Mouse (Mus musculus): Measurements from ENCODE around the gene Unc119b. TPM values are rescaled to one million over a fixed set of nuclear protein-coding genes. Genes with fewer than 3 reads are reported as not detected.

The Unc119b gene
- total and polyA plus RNA-seq, 3 experiments: 12.5 to 32.8 (median 14.3) TPM

DNA sequence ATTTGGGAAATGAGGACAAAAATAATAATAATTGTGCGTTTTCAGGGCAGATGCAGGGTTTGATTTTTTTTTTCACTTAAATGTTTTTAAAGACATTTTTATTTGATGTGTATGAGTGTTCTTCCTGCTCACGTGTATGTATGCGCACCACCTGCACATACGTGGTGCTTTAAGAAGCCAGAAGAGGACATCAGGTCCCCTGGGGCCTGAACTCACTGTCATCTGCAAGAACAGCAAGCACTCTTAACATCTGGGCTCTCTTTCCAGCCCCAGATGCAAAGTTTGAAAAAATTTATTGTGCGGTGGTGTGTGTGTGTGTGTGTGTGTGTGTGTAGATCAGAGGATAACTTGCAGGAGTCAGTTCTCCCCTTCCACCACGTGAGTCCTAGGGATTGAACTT is 43.1 kb upstream of the Unc119b start:
- Histone ChIP-seq H3K4me3 (ENCODE audit: low read depth, low read length) (no peak overlapping the region), H3K27me3 (ENCODE audit: insufficient read depth, low read length) (peaks cover 59% of the 10 kb centered on the region), H3K9me3 (replicated peaks) (no peaks in the 10 kb centered on the region), H3K4me1 (ENCODE audit: insufficient read depth, low read depth, low read length) (0 out of 2 replicates have a peak, but pooled peaks cover under 1% of the 10 kb centered on the region), H3K36me3 (replicated peaks) (no peaks in the 10 kb centered on the region)
- DNase-seq (ENCODE audit: low spot score) (no peak), ATAC-seq (ENCODE audit: extremely low read depth, insufficient number of reproducible peaks, low FRiP score, poor library complexity, severe bottlenecking) (no peak)
- TF ChIP-seq CTCF (IDR thresholded peaks at IDR 0.05; ENCODE audit: low read depth, low read length) (no peak), POLR2AphosphoS5 (IDR thresholded peaks at IDR 0.05; ENCODE audit: insufficient replicate concordance, low read depth, low read length) (no peak), GATA1 (IDR thresholded peaks at IDR 0.05; ENCODE audit: borderline replicate concordance, low read length) (no peak), TAL1 (conservative IDR thresholded peaks at IDR 0.05; ENCODE audit: low read depth, low read length) (no peak), GATA2 (IDR thresholded peaks at IDR 0.05; ENCODE audit: borderline replicate concordance, low read depth, low read length) (no peak)

DNA sequence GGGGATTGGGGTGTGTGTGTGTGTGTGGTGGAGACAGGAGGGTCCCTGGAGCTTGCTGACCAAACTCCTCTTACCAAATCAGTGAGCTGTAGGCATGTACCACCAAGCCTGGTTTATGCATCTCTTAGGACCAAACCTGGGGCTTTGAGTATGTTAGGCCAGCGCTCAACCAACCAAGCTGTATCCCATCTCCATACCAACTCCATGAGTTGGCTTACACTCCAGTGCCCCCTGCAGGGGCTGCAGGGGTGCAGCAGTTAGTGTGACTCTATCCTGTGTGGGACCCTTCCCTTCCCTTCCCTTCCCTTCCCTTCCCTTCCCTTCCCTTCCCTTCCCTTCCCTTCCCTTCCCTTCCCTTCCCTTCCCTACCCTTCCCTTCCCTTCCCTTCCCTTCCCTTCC is 39.8 kb upstream of the Unc119b start:
- Histone ChIP-seq H3K9me3 (replicated peaks) (no peaks in the 10 kb centered on the region), H3K4me3 (ENCODE audit: low read depth, low read length) (no peak overlapping the region), H3K27me3 (ENCODE audit: insufficient read depth, low read length) (peaks cover 51% of the 10 kb centered on the region), H3K36me3 (replicated peaks) (no peaks in the 10 kb centered on the region), H3K4me1 (ENCODE audit: insufficient read depth, low read depth, low read length) (no peaks in the 10 kb centered on the region)
- DNase-seq (ENCODE audit: low spot score) (no peak), ATAC-seq (ENCODE audit: extremely low read depth, insufficient number of reproducible peaks, low FRiP score, poor library complexity, severe bottlenecking) (no peak)
- no peak for TF ChIP-seq GATA1 (IDR thresholded peaks at IDR 0.05; ENCODE audit: borderline replicate concordance, low read length)
- 0 out of 2 replicates have a peak, but pooled peaks have one; percentile 21 for TF ChIP-seq CTCF (IDR thresholded peaks at IDR 0.05; ENCODE audit: low read depth, low read length)

DNA sequence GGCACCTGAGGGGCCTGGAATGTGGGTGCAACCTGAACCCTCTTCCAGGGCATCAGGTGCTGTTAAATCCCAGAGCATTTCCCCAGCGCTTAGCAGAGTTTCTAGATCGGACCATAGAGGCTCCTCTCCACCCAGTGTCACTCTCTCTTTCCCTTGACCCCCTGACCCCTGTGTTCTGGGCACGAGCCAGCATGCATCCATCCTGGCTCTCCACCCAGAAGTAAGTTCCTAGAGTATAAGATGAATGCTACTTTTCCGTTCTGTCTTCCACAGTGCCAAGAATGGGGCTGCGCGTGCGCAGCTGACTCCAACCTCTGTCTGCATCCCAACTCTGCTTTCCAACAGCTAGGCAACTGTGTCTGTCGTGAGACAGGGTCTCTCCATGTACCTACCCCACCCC is 35.4 kb upstream of the Unc119b start:
- H3K4me3 ChIP-seq (ENCODE audit: low read depth, low read length): no peak overlapping the region
- peaks cover 22% of the 10 kb centered on the region for H3K4me1 ChIP-seq (ENCODE audit: insufficient read depth, low read depth, low read length)
- no peaks in the 10 kb centered on the region for H3K9me3 ChIP-seq (replicated peaks)
- no peak for DNase-seq (ENCODE audit: low spot score)
- no peaks in the 10 kb centered on the region for H3K36me3 ChIP-seq (replicated peaks)
- TF ChIP-seq POLR2AphosphoS5 (IDR thresholded peaks at IDR 0.05; ENCODE audit: insufficient replicate concordance, low read depth, low read length) (no peak), TAL1 (conservative IDR thresholded peaks at IDR 0.05; ENCODE audit: low read depth, low read length) (no peak), GATA2 (IDR thresholded peaks at IDR 0.05; ENCODE audit: borderline replicate concordance, low read depth, low read length) (no peak)
- peaks cover 24% of the 10 kb centered on the region for H3K27me3 ChIP-seq (ENCODE audit: insufficient read depth, low read length)
- ATAC-seq (ENCODE audit: extremely low read depth, insufficient number of reproducible peaks, low FRiP score, poor library complexity, severe bottlenecking): no peak

DNA sequence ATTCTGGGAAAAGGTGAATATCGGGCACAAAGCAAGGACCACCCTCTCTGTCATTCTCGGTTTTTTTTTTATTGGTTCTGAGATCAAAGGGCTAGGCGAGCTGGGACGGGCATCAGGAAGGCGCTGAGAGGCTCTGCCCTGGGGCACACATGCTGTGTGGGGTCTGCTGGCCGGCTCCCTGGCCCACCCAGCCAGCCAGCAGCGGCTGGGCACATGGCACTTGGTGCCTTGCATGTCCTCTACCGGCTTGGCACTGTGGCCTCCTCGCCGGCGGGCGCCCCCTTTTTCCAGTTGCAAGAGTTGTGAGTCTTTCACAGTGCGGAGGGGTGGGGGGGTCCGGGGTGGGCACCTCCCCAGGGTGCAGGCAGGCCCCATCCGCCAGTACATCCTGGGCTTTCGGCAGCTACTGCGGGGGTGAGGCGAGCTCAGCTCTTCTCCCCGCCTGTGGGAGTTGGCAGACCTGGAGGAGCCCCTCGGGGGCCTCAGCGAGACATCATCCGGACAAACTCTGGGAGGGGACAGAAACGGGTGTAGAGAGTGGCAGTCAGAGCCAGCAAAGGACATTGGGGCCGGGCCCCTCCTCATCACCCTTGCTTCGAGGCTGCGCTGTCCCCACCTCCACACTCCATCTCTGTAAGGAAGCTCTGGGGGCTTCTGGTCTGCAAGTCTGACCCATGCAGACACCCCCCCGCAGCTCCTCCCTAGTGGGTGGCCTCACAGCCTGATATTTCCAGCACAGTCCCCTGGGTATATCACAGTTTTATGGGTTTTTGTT is 34.1 kb upstream of the Unc119b start:
- peaks cover 18% of the 10 kb centered on the region for H3K27me3 ChIP-seq (ENCODE audit: insufficient read depth, low read length)
- peaks cover 25% of the 10 kb centered on the region for H3K4me1 ChIP-seq (ENCODE audit: insufficient read depth, low read depth, low read length)
- no peaks in the 10 kb centered on the region for H3K9me3 ChIP-seq (replicated peaks)
- DNase-seq (ENCODE audit: low spot score): no peak
- H3K4me3 ChIP-seq (ENCODE audit: low read depth, low read length): no peak overlapping the region
- no peak for ATAC-seq (ENCODE audit: extremely low read depth, insufficient number of reproducible peaks, low FRiP score, poor library complexity, severe bottlenecking)
- TF ChIP-seq CTCF (IDR thresholded peaks at IDR 0.05; ENCODE audit: low read depth, low read length): no peak
- no peak for TF ChIP-seq GATA2 (IDR thresholded peaks at IDR 0.05; ENCODE audit: borderline replicate concordance, low read depth, low read length)
- no peak for TF ChIP-seq POLR2AphosphoS5 (IDR thresholded peaks at IDR 0.05; ENCODE audit: insufficient replicate concordance, low read depth, low read length)
- TF ChIP-seq TAL1 (conservative IDR thresholded peaks at IDR 0.05; ENCODE audit: low read depth, low read length): no peak
- TF ChIP-seq GATA1 (IDR thresholded peaks at IDR 0.05; ENCODE audit: borderline replicate concordance, low read length): no peak
- no peaks in the 10 kb centered on the region for H3K36me3 ChIP-seq (replicated peaks)

DNA sequence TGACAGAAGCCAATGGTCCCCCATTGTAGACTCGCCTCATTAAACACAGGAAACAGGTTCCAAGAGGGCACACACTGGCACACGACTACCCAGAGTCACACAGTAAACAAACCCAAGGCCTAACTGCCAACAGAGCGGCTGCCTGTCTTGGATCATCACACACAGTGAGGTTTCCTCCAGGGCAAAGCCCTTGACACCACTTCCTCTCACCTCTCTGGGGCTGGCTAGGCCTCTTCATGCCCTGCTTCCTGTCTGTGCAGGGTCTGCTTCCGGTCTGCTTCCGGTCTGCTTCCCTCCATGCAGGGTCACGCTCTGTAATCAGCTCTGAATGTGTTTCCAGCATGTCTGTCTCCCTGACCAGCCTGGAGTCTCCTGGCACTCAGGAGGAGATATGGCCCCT is 32.6 kb upstream of the Unc119b start:
- ATAC-seq (ENCODE audit: extremely low read depth, insufficient number of reproducible peaks, low FRiP score, poor library complexity, severe bottlenecking) (no peak), DNase-seq (ENCODE audit: low spot score) (no peak)
- Histone ChIP-seq H3K4me1 (ENCODE audit: insufficient read depth, low read depth, low read length) (peaks cover 37% of the 10 kb centered on the region), H3K36me3 (replicated peaks) (no peaks in the 10 kb centered on the region), H3K27me3 (ENCODE audit: insufficient read depth, low read length) (peaks cover 13% of the 10 kb centered on the region), H3K9me3 (replicated peaks) (no peaks in the 10 kb centered on the region), H3K4me3 (ENCODE audit: low read depth, low read length) (no peak overlapping the region)
- TF ChIP-seq TAL1 (conservative IDR thresholded peaks at IDR 0.05; ENCODE audit: low read depth, low read length): no peak
- no peak for TF ChIP-seq POLR2AphosphoS5 (IDR thresholded peaks at IDR 0.05; ENCODE audit: insufficient replicate concordance, low read depth, low read length)
- TF ChIP-seq CTCF (IDR thresholded peaks at IDR 0.05; ENCODE audit: low read depth, low read length): no peak
- TF ChIP-seq GATA2 (IDR thresholded peaks at IDR 0.05; ENCODE audit: borderline replicate concordance, low read depth, low read length): no peak
- TF ChIP-seq GATA1 (IDR thresholded peaks at IDR 0.05; ENCODE audit: borderline replicate concordance, low read length): no peak

DNA sequence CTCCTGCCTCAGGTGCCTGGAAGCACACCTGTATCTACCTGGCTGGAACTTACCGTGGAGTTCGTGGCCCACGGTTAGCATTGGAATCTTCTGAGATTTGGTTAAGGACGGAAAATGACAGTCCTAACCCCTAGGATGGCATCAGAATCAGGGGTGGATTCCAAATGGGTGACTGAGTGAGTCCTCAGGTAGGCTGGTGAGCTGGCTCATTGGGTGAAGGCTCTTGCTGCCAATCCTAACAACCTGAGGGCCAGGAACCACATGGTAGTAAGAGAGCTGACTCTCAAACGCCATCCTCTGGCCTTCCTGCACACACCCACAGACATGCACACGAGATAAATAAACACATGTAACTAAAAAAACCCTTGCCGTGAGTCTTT is 32.0 kb upstream of the Unc119b start:
- TF ChIP-seq POLR2AphosphoS5 (IDR thresholded peaks at IDR 0.05; ENCODE audit: insufficient replicate concordance, low read depth, low read length) (no peak), GATA2 (IDR thresholded peaks at IDR 0.05; ENCODE audit: borderline replicate concordance, low read depth, low read length) (no peak), CTCF (IDR thresholded peaks at IDR 0.05; ENCODE audit: low read depth, low read length) (no peak), GATA1 (IDR thresholded peaks at IDR 0.05; ENCODE audit: borderline replicate concordance, low read length) (no peak), TAL1 (conservative IDR thresholded peaks at IDR 0.05; ENCODE audit: low read depth, low read length) (no peak)
- Histone ChIP-seq H3K4me3 (ENCODE audit: low read depth, low read length) (no peak overlapping the region), H3K36me3 (replicated peaks) (no peaks in the 10 kb centered on the region), H3K27me3 (ENCODE audit: insufficient read depth, low read length) (peaks cover 8% of the 10 kb centered on the region; the same call in 1 of the 2 replicates), H3K4me1 (ENCODE audit: insufficient read depth, low read depth, low read length) (peaks cover 43% of the 10 kb centered on the region), H3K9me3 (replicated peaks) (no peaks in the 10 kb centered on the region)
- ATAC-seq (ENCODE audit: extremely low read depth, insufficient number of reproducible peaks, low FRiP score, poor library complexity, severe bottlenecking) (no peak), DNase-seq (ENCODE audit: low spot score) (no peak)

All from G1E (cell line).